In genomic region chr11:58103697-58104306, GRCm38 (mm10) we compare ENCODE assay signal across 8 mouse cellular contexts. TPM values are rescaled to one million over a fixed set of nuclear protein-coding genes. Genes with fewer than 3 reads are reported as not detected.
A peak's percentile ranks its signal among the peaks of the same experiment; 100 is the strongest.
DNase-seq lines count a peak whose midpoint lies in the region; ATAC-seq lines count a peak whose summit lies in the region.

TSS of gene Cnot8 (plus strand) at chr11:58104153.

- H3K27me3 ChIP-seq in hindbrain, embryonic 11.5 days (ENCODE audit: control insufficient read depth, insufficient read depth, low read length): no peaks in the 10 kb centered on the region

- peak within 1 kb of the TSS; percentile 91 for H3K9ac ChIP-seq in hindbrain, embryonic 11.5 days (ENCODE audit: low read depth, low read length)

- peak; percentile 99 for DNase-seq in Muller cell, postnatal 12 days (ENCODE audit: inconsistent ontology term)
- peak; percentile 100 for DNase-seq in cerebellum, adult 9-11 months
- peak; percentile 98 to 99 for DNase-seq in frontal cortex, adult 2 months (ENCODE audit: extremely low spot score in 1 of 2, low spot score in 1 of 2)
- peak; percentile 100 for DNase-seq in hindbrain, embryonic 11.5 days (ENCODE audit: low spot score)
- DNase-seq in layer of hippocampus, postnatal 10 days (ENCODE audit: low spot score in 2 of 2): peak; percentile 99 to 100
- peak; percentile 99 for DNase-seq in lung, postnatal 10 days
- peak; percentile 100 for DNase-seq in ovary, postnatal 36 days (ENCODE audit: low spot score)
- peak; percentile 100 for DNase-seq in thymus, postnatal 25 days

- H3K27ac ChIP-seq in hindbrain, embryonic 11.5 days (ENCODE audit: low read depth, low read length): peak within 1 kb of the TSS; percentile 75

- H3K4me3 ChIP-seq in hindbrain, embryonic 11.5 days (ENCODE audit: low read depth, low read length): peak within 1 kb of the TSS; percentile 91

- H3K4me2 ChIP-seq in hindbrain, embryonic 11.5 days (replicated peaks; ENCODE audit: low read depth, low read length): peak within 1 kb of the TSS; percentile 62

- no peaks in the 10 kb centered on the region for H3K9me3 ChIP-seq in hindbrain, embryonic 11.5 days (ENCODE audit: control insufficient read depth, low read length)

- H3K36me3 ChIP-seq in hindbrain, embryonic 11.5 days (ENCODE audit: control insufficient read depth, insufficient read depth, low read length): no peaks in the 10 kb centered on the region

- no peaks in the 10 kb centered on the region for H3K4me1 ChIP-seq in hindbrain, embryonic 11.5 days (replicated peaks; ENCODE audit: control insufficient read depth, insufficient read depth, low read length)

- peak; percentile 96 for ATAC-seq in hindbrain, embryonic 11.5 days (ENCODE audit: low FRiP score)

- WGBS in hindbrain, embryonic 11.5 days: under 1% methylated on average over 55 of the region's 55 CpGs

RNA-seq across cellular contexts. Expression of gene Cnot8, which starts in this region (rescaled TPM):
- polyA plus RNA-seq in frontal cortex, adult 2 months (2012; rRNA removed): 74.1 and 77.3 TPM in 2 replicates
- 112 and 116 TPM in 2 replicates for polyA plus RNA-seq in hindbrain, embryonic 11.5 days (2014; fragmentation: Nextera tagmentation; extraction: Ambion mirVana)
- 10 to 100 TPM; 45.9 to 51.1 TPM for total RNA-seq in layer of hippocampus, postnatal 10 days (2021)

Comparison
In these comparisons a context has a peak if more than half of its experiments do, and no peak if none do; other contexts are left out.
1. Peak in every context shown above with its lines: DNase-seq, ATAC-seq, H3K4me3 ChIP-seq and H3K27ac ChIP-seq.